Mouse (Mus musculus) megakaryocyte, embryonic 14.5 days (primary cell): ENCODE data around the gene Fam71a. TPM values are rescaled to one million over a fixed set of nuclear protein-coding genes. Genes with fewer than 3 reads are reported as not detected.
A peak's percentile ranks its signal among the peaks of the same experiment; 100 is the strongest.
"Not testable (repeated sequence)": the region's sequence is repeated elsewhere in the genome, so short reads cannot be mapped to it uniquely, and the experiment has no call there.

Experiments used
- H3K27me3 ChIP-seq: replicated peaks from 2 replicates; pipeline ENCODE3; 2012; ENCODE audit warnings: inconsistent platforms
- H3K36me3 ChIP-seq: replicated peaks from 2 replicates; pipeline ENCODE3; 2012; ENCODE audit warnings: low read length, inconsistent platforms, mixed read lengths
- H3K4me1 ChIP-seq: 2 replicates; pipeline ENCODE4 v1.6.1; 2012; ENCODE audit warnings: inconsistent platforms
- H3K4me3 ChIP-seq: replicated peaks from 2 replicates; pipeline ENCODE3; 2012; ENCODE audit warnings: moderate library complexity, mild to moderate bottlenecking, inconsistent platforms
- H3K9me3 ChIP-seq: 2 replicates; pipeline ENCODE4 v1.6.1; 2012; ENCODE audit warnings: inconsistent platforms
- FLI1 ChIP-seq: IDR thresholded peaks from 2 replicates; pipeline ENCODE4 v1.6.1; 2012; ENCODE audit warnings: low read length, inconsistent platforms, mixed read lengths
- GATA1 ChIP-seq: IDR thresholded peaks from 3 replicates; pipeline ENCODE4 v1.6.1; 2012; ENCODE audit warnings: mixed read lengths, low read length, inconsistent platforms, borderline replicate concordance
- polyA plus RNA-seq: library from polyadenylated mRNA; stranded (reverse); fragments of >175 nt; gene quantifications from 2 replicates; pipeline ENCODE4 v1.2.3, GENCODE M21; 2012; ENCODE audit warnings: low replicate concordance; ENCODE audit not compliant: insufficient read depth

Fam71a gene
- polyA plus RNA-seq, 1 experiment, result not detected

DNA sequence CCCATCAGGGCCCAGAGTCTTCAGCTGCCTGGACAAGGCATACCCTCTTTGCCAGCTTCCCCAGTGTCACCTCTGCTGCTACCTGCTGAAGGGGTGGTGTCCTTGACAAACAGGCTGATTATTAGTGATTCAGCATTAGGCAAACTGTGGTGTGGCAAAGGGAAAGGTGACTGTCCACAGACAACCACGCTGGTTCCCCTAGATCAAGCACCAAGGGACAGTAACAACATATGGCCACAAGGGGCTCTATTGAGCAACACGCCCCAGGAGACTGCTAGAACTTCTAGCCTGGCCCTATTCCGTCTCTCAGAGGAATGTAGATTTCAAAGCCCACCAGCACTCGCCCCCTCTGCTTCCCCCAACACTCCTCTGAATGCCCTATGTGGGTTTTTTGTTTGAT, 11.6 kb downstream of the Fam71a start:
- Histone ChIP-seq H3K4me3 (peak overlapping the region; percentile 1), H3K4me1 (peaks cover 54% of the 10 kb centered on the region), H3K9me3 (peaks cover 33% of the 10 kb centered on the region), H3K36me3 (no peaks in the 10 kb centered on the region), H3K27me3 (no peaks in the 10 kb centered on the region)
- TF ChIP-seq FLI1, result no peak
- TF ChIP-seq GATA1, result no peak

DNA sequence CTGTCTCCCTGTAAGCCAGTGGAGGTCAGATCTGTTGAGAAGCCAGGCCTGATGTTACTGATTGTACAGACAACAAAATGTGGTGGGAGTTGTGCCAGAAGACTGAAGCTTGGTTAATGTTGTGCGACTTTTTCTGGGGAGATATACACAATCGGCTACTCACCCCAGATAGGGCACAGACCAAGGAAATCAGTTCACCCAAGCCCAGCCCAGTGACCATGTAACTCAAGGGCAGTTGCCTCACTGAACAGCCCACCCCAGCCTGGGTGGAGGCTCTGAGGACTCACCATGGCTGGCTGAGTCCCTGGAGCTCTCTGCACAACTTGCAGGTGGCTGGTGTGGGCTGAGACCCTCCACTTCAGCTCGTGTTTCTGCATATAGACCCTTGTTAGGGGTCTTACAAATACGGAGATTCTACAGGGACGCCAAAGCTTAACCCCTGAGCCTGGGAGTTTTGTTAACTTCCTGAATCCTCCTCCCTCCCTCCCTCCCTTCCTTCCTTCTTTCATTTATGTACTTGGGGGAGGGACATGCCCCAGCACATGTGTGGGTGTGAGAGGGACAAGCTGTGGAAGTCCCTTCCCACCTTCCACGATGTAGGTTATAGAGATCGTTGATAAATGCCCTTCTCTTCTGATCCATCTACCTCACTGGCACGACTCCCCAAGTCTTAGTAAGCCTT, 13.6 kb downstream of the Fam71a start:
- TF ChIP-seq FLI1, result no peak
- no peak for TF ChIP-seq GATA1

DNA sequence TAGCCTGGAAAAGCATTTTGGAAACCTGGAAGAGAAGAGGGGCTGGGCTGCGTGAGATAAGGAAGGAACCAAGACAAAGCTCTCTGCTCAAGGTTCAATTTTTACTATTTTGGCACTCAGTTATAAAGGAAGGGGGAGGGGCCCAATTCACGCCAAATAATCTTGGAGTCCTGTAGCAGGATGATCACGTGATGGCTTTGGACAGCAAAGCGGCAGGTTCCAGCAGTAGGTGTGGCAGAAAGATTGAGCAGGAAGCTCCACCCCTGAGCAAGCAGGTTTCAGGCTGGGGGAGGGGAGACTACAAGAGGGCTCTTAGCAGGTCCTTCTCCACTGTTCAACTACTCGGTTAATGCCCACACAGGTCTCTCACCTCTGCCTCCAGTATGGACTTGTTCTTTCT, 15.1 kb downstream of the Fam71a start:
- peaks cover 11% of the 10 kb centered on the region for H3K9me3 ChIP-seq
- H3K4me3 ChIP-seq, H3K27me3 ChIP-seq, H3K36me3 ChIP-seq: not testable (repeated sequence)
- H3K4me1 ChIP-seq, result peaks cover 44% of the 10 kb centered on the region

More for the DNA sequence above, 13.6 kb downstream of the Fam71a start:
- Histone ChIP-seq H3K9me3 (peaks cover 14% of the 10 kb centered on the region), H3K4me1 (peaks cover 54% of the 10 kb centered on the region), H3K4me3 (peak overlapping the region; percentile 35), H3K36me3 (no peaks in the 10 kb centered on the region), H3K27me3 (no peaks in the 10 kb centered on the region)

DNA sequence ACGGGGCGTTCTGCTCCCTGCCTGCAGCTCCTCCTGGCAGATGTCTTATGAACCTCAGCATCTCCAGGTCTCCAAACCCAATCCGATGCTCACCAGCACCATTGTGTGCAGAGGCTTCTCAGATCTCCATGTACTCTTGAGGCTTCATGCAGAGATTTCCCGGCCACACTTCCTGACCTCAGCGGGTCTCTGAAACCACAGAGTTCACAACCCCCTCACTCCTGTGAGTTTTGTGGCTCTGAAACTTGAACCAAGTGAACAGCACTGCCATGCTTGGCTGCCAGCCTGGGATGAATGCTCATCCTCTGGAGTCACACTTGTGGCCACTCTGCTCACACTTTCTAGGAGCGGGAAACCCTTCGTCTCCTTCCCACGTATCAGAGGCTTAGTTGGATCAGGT, 23.6 kb downstream of the Fam71a start:
- Histone ChIP-seq H3K4me3 (no peak overlapping the region), H3K36me3 (no peaks in the 10 kb centered on the region), H3K4me1 (peaks cover 55% of the 10 kb centered on the region), H3K9me3 (peaks cover 2% of the 10 kb centered on the region; the same call in 1 of the 2 replicates), H3K27me3 (peaks cover 19% of the 10 kb centered on the region)
- no peak for TF ChIP-seq GATA1
- TF ChIP-seq FLI1, result no peak

DNA sequence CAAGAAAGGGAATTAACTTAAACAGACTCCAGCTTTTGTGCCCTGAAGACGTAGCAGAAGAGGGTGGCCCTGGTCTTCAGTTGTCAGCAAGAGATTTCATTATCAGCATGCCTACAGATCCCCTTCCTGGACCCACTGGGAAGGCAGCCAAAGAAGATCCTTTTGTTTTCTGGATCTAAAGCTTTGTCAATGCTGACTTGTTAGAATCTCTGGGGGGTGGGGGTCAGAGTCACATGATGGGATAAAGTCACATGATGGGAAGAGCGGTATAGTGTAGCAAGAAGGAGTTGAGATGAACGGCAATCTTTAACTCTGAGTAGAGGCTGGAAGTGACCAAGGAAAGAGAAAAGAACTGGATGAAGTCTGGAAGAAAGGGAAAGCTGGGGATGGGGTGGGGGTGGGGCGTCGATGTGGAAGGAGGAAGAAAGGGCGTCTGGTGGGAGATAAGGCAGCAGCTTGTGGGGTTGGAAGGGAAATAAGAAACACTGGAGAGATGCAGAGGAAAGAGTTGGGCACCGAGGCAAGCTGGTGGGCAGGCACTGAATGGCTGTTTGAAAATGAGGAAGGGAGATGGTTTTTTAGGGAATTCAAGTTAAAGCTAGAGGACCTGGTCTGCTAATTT, 25.6 kb downstream of the Fam71a start:
- TF ChIP-seq FLI1, result no peak
- no peak for TF ChIP-seq GATA1
- Histone ChIP-seq H3K9me3 (peaks cover 2% of the 10 kb centered on the region; the same call in 1 of the 2 replicates), H3K4me3 (peak overlapping the region; percentile 71), H3K36me3 (no peaks in the 10 kb centered on the region), H3K27me3 (peaks cover 31% of the 10 kb centered on the region), H3K4me1 (peaks cover 70% of the 10 kb centered on the region)

DNA sequence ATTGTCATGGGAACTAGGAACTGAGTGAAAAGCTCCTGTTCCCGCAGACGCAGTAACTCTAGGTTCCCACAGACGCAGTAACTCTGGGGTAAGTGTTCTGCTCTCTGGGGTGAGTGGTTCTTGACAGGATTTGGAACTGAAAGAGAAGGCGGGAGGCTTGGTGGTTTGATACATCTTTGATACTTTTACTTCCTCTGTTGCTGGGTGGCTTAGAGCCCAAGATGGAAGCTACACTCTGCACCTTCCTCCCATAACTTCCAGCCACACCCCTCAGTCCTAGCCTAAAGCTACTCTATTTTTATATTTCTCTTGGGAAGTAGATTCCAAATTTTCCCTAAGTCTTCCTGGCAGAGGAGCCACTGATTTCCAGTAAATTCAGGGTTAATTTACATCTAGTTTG, 26.2 kb downstream of the Fam71a start:
- Histone ChIP-seq H3K4me3 (no peak overlapping the region), H3K36me3 (no peaks in the 10 kb centered on the region), H3K27me3 (peaks cover 33% of the 10 kb centered on the region), H3K4me1 (peaks cover 76% of the 10 kb centered on the region), H3K9me3 (peaks cover 2% of the 10 kb centered on the region; the same call in 1 of the 2 replicates)
- TF ChIP-seq FLI1, result no peak

DNA sequence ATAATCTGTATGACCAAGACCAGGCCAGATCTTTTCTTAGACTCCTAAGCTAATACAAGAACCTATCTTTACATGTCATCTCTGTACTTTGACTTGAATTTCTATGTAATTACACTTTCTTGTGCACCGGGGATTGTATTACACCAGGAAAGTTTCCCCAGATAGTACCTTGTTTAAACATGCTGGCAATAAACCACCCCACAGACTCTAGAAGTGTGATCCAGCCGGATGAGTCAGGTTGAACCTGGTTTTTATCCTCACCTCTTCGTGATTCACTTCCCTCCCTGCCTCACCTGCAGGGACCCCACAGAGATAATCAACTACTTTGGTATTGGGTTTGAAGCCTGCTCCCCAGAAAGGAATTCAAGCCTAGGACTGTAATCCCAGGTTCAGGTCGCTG, 29.2 kb downstream of the Fam71a start:
- Histone ChIP-seq H3K36me3 (peaks cover 3% of the 10 kb centered on the region), H3K9me3 (peaks cover 4% of the 10 kb centered on the region), H3K27me3 (peaks cover 23% of the 10 kb centered on the region), H3K4me3 (no peak overlapping the region), H3K4me1 (peaks cover 86% of the 10 kb centered on the region)
- TF ChIP-seq FLI1 (no peak), GATA1 (no peak)

DNA sequence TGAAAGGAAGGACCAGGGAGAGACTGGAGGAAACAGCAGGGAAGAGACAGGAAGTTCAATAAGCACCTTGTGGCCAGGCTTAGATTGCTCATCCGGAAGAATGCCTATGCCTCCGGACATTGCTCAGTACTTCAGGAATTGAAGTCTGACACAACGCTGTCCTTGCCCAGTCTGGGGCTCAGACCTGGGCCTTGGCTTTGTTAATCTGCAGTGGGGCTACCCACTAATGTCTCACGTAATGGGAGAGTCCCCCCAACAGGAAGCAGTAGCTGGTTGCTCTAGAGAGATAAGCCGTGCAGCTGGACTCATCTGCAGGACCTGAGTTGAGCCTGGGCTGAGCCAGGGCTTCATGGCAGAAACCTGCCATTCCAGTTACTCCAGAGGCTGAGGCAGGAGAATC, 31.7 kb downstream of the Fam71a start:
- Histone ChIP-seq H3K36me3 (peaks cover 19% of the 10 kb centered on the region), H3K4me3 (peak overlapping the region; percentile 84), H3K27me3 (peaks cover 23% of the 10 kb centered on the region), H3K9me3 (peaks cover 22% of the 10 kb centered on the region), H3K4me1 (peaks cover 65% of the 10 kb centered on the region)
- TF ChIP-seq FLI1 (peak; percentile 45; the same call in 1 of the 2 replicates), GATA1 (peak; percentile 52; the same call in 1 of the 3 replicates)

DNA sequence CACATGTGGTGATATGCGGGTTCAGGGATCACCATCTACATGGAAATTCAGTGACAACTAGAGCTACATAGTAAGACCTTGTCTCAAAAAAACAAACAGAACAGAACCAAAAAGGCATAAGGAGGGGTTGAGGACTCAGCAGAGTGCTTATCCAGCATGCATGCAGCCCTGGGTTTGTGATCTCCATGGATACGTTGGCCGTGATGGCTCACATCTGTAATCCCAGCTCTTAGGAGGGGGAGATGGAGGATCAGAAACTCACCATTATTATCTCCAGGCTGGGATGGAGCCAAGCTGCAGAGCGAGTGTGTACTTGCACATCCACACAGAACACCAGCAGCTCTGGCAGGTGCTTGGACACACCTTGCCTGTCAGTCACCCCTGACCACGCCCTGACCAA, 32.4 kb downstream of the Fam71a start:
- TF ChIP-seq GATA1 (no peak), FLI1 (no peak)
- Histone ChIP-seq H3K36me3 (peaks cover 19% of the 10 kb centered on the region), H3K4me1 (peaks cover 58% of the 10 kb centered on the region), H3K27me3 (peaks cover 22% of the 10 kb centered on the region), H3K9me3 (peaks cover 22% of the 10 kb centered on the region), H3K4me3 (peak overlapping the region; percentile 84)

DNA sequence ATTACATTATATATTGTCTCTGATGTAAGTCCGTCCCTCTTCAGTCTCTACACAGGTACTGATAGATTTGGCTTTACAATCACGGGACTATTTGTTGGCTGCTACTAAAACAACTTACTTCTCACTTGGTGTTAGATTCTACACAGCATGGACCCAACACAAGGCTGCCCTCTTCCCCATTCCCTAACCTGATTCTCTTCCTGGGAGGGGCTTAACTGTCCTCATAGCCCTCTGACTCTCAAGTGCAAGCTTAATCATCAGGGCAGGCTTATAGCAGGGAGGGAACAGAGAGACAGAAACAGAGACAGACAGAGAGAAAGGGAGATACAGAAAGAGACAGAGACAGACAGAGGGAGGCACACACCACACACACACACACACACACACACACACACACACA, 32.9 kb downstream of the Fam71a start:
- Histone ChIP-seq H3K36me3 (peaks cover 19% of the 10 kb centered on the region), H3K9me3 (peaks cover 22% of the 10 kb centered on the region), H3K4me3 (peak overlapping the region; percentile 36), H3K4me1 (peaks cover 53% of the 10 kb centered on the region), H3K27me3 (peaks cover 16% of the 10 kb centered on the region)
- TF ChIP-seq FLI1, result no peak
- no peak for TF ChIP-seq GATA1
